Mouse (Mus musculus): Measurements from ENCODE around the gene Acadvl. TPM values are rescaled to one million over a fixed set of nuclear protein-coding genes. Genes with fewer than 3 reads are reported as not detected.

The Acadvl gene
- polyA plus RNA-seq, 1 experiment from 2014 or later, result 73.8 TPM

- Histone ChIP-seq H3K9ac (ENCODE audit: low read length) (peak overlapping the region; percentile 30), H3K9me3 (ENCODE audit: control insufficient read depth, low read length) (no peaks in the 10 kb centered on the region), H3K27me3 (replicated peaks; ENCODE audit: control insufficient read depth, insufficient read depth, low read length) (no peaks in the 10 kb centered on the region), H3K4me3 (ENCODE audit: low read depth, low read length) (peak overlapping the region; percentile 34), H3K27ac (ENCODE audit: low read depth) (no peak overlapping the region), H3K4me1 (replicated peaks; ENCODE audit: control insufficient read depth, insufficient read depth, low read length) (peaks cover 81% of the 10 kb centered on the region), H3K36me3 (ENCODE audit: control insufficient read depth, insufficient read depth, low read length) (no peaks in the 10 kb centered on the region), H3K4me2 (ENCODE audit: low read length) (peak overlapping the region; percentile 59)
- 4% methylated on average over 25 of the region's 29 CpGs for WGBS
- DNase-seq (ENCODE audit: low spot score), result no peak
- ATAC-seq (replicated peaks; ENCODE audit: low FRiP score, low TSS enrichment, low read depth), result no peak
Measured at GRCm38 (mm10) chr11:70023481-70024150, 8.4 kb upstream of the Acadvl start.

DNA sequence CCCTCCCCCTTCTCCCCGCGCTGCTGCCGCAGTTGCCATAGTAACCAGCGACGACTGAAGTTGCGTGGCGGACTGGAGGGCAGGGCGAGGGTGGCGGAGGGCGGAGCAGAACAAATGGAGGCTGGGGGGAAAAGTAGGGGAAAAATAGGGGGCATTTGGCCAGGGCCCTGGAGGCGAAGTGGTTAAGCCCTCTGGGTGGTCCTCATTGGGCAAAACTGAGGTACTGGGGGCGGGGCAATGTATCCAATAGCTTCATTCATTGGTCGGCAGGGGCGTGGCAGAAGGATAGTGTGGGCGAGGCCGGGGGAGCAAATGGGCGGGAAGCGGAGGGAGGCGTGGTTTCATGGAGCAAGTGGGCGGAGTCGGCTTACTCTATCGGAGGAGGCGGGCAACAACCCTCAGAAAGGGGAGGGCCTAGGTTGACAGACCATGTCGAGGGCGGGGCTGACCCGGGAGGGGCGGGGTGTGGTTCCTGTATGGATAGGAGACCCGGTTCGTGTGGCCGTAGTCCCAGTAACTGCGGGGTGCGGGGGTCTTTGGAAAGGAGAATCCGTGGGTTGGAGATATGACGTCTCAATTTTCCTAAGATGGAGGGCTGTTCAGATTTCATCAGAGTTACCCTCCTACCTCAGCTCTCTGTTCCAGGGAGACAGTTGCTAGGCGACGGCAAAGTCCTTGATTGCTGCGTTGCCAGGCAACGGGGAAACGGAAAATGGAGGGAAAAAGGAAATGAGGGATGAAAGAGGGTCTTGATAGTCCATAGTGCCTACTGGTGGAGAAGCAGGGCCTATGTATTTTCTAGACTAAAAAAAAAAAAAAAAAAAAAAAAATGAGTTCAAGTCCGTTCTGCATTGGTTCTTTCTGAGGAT, 6.3 kb upstream of the Acadvl start:
- peak overlapping the region; percentile 61 for H3K4me3 ChIP-seq (ENCODE audit: low read depth, low read length)
- H3K27ac ChIP-seq (ENCODE audit: low read depth), result peak overlapping the region; percentile 71
- no peak overlapping the region for H3K9ac ChIP-seq (ENCODE audit: low read length)
- H3K36me3 ChIP-seq (ENCODE audit: control insufficient read depth, insufficient read depth, low read length), result no peaks in the 10 kb centered on the region
- H3K4me2 ChIP-seq (ENCODE audit: low read length), result peak overlapping the region; percentile 56
- no peaks in the 10 kb centered on the region for H3K27me3 ChIP-seq (replicated peaks; ENCODE audit: control insufficient read depth, insufficient read depth, low read length)
- H3K9me3 ChIP-seq (ENCODE audit: control insufficient read depth, low read length), result no peaks in the 10 kb centered on the region
- peak; percentile 99 for DNase-seq (ENCODE audit: low spot score)
- peaks cover 70% of the 10 kb centered on the region for H3K4me1 ChIP-seq (replicated peaks; ENCODE audit: control insufficient read depth, insufficient read depth, low read length)
- peak; percentile 68 for ATAC-seq (replicated peaks; ENCODE audit: low FRiP score, low TSS enrichment, low read depth)
- WGBS, result 2% methylated on average over 40 of the region's 40 CpGs

DNA sequence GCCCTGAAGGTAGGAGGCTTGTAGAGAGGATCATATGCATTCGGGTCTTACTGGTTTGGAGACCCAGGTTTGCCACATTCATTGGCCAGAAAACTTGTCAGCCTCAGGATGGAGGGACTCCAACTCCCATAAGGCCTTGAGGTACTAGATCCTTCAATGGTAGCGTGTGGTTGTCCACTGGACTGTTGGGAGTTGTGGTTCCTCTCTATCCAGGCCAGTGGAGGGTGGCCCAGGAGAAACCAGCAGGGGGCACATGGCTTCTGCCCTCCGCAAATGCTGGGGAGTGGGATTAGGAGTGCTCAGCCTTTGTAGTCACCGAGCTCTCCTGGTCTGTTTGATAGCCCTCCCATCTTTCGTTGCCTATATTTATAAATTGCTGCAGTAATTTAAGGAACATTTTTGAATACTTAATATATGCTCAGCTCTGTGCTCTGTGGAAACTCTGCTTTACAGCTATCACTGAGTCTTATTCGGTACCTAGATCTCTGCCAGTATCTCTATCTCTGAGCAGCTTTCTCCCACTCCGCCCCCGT, 5.6 kb upstream of the Acadvl start:
- Histone ChIP-seq H3K9me3 (ENCODE audit: control insufficient read depth, low read length) (no peaks in the 10 kb centered on the region), H3K4me3 (ENCODE audit: low read depth, low read length) (peak overlapping the region; percentile 61), H3K4me2 (ENCODE audit: low read length) (peak overlapping the region; percentile 56), H3K27me3 (replicated peaks; ENCODE audit: control insufficient read depth, insufficient read depth, low read length) (no peaks in the 10 kb centered on the region), H3K4me1 (replicated peaks; ENCODE audit: control insufficient read depth, insufficient read depth, low read length) (peaks cover 63% of the 10 kb centered on the region), H3K36me3 (ENCODE audit: control insufficient read depth, insufficient read depth, low read length) (no peaks in the 10 kb centered on the region), H3K27ac (ENCODE audit: low read depth) (peak overlapping the region; percentile 71), H3K9ac (ENCODE audit: low read length) (0 out of 2 replicates have a peak overlapping the region, but pooled peaks have one; percentile 27)
- WGBS, result 0% methylated on average over 8 of the region's 8 CpGs
- ATAC-seq (replicated peaks; ENCODE audit: low FRiP score, low TSS enrichment, low read depth), result peak; percentile 75
- peak; percentile 74 for DNase-seq (ENCODE audit: low spot score)

DNA sequence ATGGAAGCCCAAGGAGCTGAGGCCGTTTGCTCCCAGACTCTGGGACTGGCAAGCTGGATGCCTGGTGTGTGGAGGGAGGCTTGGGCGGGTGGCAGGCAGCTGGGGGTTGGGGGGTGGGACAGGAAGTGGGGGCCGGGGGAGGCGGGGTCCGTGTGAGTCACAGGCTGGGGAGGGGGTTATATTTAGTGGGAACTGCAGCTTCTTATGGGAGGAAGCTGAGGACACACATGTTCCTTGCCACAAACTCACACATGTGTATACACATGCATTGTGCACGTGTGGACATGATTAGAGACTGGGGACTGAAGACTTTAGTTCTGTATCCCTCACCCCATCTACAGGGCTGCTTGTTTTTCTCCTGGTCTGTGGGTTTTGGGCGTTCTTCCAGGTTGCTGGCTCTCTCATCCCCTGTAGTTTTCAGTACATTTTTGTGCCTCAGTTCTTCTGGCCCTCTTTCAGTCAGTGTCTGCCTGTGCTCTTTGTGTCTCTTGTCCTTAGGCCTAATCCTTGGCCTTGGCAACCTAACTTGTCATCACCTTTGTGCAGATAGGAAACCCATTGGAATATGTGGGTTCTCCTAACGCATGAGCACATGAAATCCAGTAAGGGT, 4.9 kb upstream of the Acadvl start:
- H3K4me1 ChIP-seq (replicated peaks; ENCODE audit: control insufficient read depth, insufficient read depth, low read length), result peaks cover 58% of the 10 kb centered on the region
- no peaks in the 10 kb centered on the region for H3K36me3 ChIP-seq (ENCODE audit: control insufficient read depth, insufficient read depth, low read length)
- no peaks in the 10 kb centered on the region for H3K27me3 ChIP-seq (replicated peaks; ENCODE audit: control insufficient read depth, insufficient read depth, low read length)
- no peaks in the 10 kb centered on the region for H3K9me3 ChIP-seq (ENCODE audit: control insufficient read depth, low read length)
- H3K27ac ChIP-seq (ENCODE audit: low read depth), result peak overlapping the region; percentile 71
- no peak overlapping the region for H3K9ac ChIP-seq (ENCODE audit: low read length)
- WGBS, result 9% methylated on average over 8 of the region's 8 CpGs
- DNase-seq (ENCODE audit: low spot score) (no peak), ATAC-seq (replicated peaks; ENCODE audit: low FRiP score, low TSS enrichment, low read depth) (no peak)
- H3K4me3 ChIP-seq (ENCODE audit: low read depth, low read length), result peak overlapping the region; percentile 61
- peak overlapping the region; percentile 56 for H3K4me2 ChIP-seq (ENCODE audit: low read length)

DNA sequence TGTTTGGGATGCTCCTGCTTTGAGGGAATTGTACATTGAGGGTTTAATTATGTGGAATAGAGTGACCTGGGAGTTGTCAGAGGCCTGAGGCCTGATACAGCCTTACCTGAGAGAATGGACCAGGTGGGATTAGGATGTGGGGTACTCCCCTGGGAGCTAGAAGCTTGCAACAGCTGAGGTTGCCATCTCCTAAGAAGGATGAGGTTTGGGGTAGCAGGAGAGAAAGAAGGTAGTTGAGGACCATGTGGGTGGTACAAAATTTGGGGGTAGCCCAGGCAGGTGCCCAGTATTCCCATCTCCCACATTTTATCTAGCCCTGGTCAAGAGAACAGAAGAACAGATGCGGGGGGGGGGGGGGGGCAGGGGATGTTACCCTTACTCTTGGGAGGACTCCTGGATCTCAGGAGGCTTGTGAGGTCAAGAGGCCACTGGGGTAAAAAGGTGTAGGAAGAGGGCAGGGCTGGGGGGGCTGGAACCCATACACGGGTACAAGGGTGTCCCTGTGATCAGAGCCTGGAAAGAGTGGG, 4.3 kb upstream of the Acadvl start:
- H3K36me3 ChIP-seq (ENCODE audit: control insufficient read depth, insufficient read depth, low read length), result no peaks in the 10 kb centered on the region
- peak overlapping the region; percentile 69; the same call in 1 of the 2 replicates for H3K9ac ChIP-seq (ENCODE audit: low read length)
- peak overlapping the region; percentile 56 for H3K4me2 ChIP-seq (ENCODE audit: low read length)
- 22% methylated on average over 2 of the region's 2 CpGs for WGBS
- H3K27ac ChIP-seq (ENCODE audit: low read depth), result peak overlapping the region; percentile 71; the same call in 1 of the 2 replicates
- H3K4me1 ChIP-seq (replicated peaks; ENCODE audit: control insufficient read depth, insufficient read depth, low read length), result peaks cover 57% of the 10 kb centered on the region
- ATAC-seq (replicated peaks; ENCODE audit: low FRiP score, low TSS enrichment, low read depth) (no peak), DNase-seq (ENCODE audit: low spot score) (no peak)
- H3K9me3 ChIP-seq (ENCODE audit: control insufficient read depth, low read length), result no peaks in the 10 kb centered on the region
- peak overlapping the region; percentile 61 for H3K4me3 ChIP-seq (ENCODE audit: low read depth, low read length)
- H3K27me3 ChIP-seq (replicated peaks; ENCODE audit: control insufficient read depth, insufficient read depth, low read length), result no peaks in the 10 kb centered on the region

DNA sequence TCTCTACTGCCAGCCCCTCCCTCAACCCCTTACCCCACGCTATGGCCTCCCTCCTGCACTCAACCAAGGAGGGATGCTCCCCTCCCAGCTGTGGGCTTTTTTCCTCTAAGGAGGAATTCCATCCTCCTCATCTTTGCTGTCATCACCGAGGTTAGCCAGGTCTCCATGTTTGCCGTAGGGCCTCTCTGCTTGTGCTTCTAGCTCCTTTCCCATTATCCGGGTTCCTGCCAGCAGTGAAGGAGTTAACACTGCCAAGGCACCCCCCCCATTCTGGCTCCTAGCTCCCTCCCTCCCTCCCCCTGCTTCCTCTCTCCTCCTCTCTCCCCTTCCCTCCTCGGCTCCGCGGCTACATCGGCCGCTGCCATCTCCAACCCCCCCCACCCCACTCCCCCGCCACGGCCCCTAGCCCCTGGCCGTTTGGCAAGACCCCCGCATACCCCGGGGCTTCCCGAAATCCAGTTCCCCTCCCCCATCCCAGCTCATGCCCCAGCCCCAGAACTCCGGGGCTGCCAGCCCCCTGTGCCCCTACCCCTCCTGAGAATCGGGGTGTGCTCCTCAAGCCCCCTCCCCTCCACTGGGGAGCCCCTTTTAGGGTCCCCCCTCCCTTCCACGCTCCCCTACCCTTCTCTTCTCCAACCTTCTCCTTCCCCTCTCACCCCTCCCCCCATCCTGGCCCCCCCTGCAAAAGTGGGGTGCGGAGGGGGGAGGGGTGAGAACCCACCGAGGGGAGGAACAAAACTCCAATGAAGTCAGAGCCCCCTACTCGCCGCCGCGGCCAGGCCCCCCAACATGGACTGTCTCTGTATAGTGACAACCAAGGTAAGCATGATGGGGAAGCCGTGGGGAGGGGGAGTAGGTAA, 3.1 kb upstream of the Acadvl start:
- no peak for ATAC-seq (replicated peaks; ENCODE audit: low FRiP score, low TSS enrichment, low read depth)
- Histone ChIP-seq H3K27ac (ENCODE audit: low read depth) (peak overlapping the region; percentile 81), H3K9me3 (ENCODE audit: control insufficient read depth, low read length) (no peaks in the 10 kb centered on the region), H3K9ac (ENCODE audit: low read length) (peak overlapping the region; percentile 69), H3K36me3 (ENCODE audit: control insufficient read depth, insufficient read depth, low read length) (0 out of 2 replicates have a peak, but pooled peaks cover 6% of the 10 kb centered on the region), H3K4me2 (ENCODE audit: low read length) (peak overlapping the region; percentile 56), H3K4me3 (ENCODE audit: low read depth, low read length) (peak overlapping the region; percentile 61), H3K27me3 (replicated peaks; ENCODE audit: control insufficient read depth, insufficient read depth, low read length) (no peaks in the 10 kb centered on the region), H3K4me1 (replicated peaks; ENCODE audit: control insufficient read depth, insufficient read depth, low read length) (peaks cover 51% of the 10 kb centered on the region)
- WGBS, result under 1% methylated on average over 25 of the region's 25 CpGs
- peak; percentile 77 for DNase-seq (ENCODE audit: low spot score)

GRCm38 (mm10) chr11:70017199-70017767, 2.1 kb upstream of the Acadvl start:
- Histone ChIP-seq H3K4me3 (ENCODE audit: low read depth, low read length) (no peak overlapping the region), H3K9me3 (ENCODE audit: control insufficient read depth, low read length) (no peaks in the 10 kb centered on the region), H3K4me2 (ENCODE audit: low read length) (peak overlapping the region; percentile 56), H3K36me3 (ENCODE audit: control insufficient read depth, insufficient read depth, low read length) (peaks cover 16% of the 10 kb centered on the region), H3K27ac (ENCODE audit: low read depth) (no peak overlapping the region), H3K4me1 (replicated peaks; ENCODE audit: control insufficient read depth, insufficient read depth, low read length) (peaks cover 44% of the 10 kb centered on the region), H3K9ac (ENCODE audit: low read length) (no peak overlapping the region; the same call in 1 of the 2 replicates), H3K27me3 (replicated peaks; ENCODE audit: control insufficient read depth, insufficient read depth, low read length) (no peaks in the 10 kb centered on the region)
- DNase-seq (ENCODE audit: low spot score) (no peak), ATAC-seq (replicated peaks; ENCODE audit: low FRiP score, low TSS enrichment, low read depth) (no peak)
- WGBS, result 49% methylated on average over 7 of the region's 7 CpGs

Measured in intestine, embryonic 14.5 days (tissue).